Mouse (Mus musculus) lung, postnatal 0 days (tissue): ENCODE data around the gene Dhx40. TPM values are rescaled to one million over a fixed set of nuclear protein-coding genes. Genes with fewer than 3 reads are reported as not detected.
"Not testable (repeated sequence)": the region's sequence is repeated elsewhere in the genome, so short reads cannot be mapped to it uniquely, and the experiment has no call there.

ENCODE experiments used
- ATAC-seq: fragments of 200-750 bp; cut with Nextera tagmentation; 2 replicates; pipeline ENCODE4 v1.8.0; 2017; ENCODE audit warnings: moderate library complexity
- DNase-seq: peaks from one replicate; pipeline ENCODE4 v3.0.0-alpha.2; 2016; ENCODE audit warnings: low spot score
- H3K27ac ChIP-seq: fragments of 300-500 bp; sonication (generic); 2 replicates; pipeline ENCODE4 v1.5.1; 2014; ENCODE audit warnings: antibody characterized with exemption, mild to moderate bottlenecking, low read length, mixed read lengths
- H3K27me3 ChIP-seq: fragments of 300-500 bp; sonication (generic); replicated peaks from 2 replicates; pipeline ENCODE4 v1.6.1; 2014; ENCODE audit warnings: low read length, mixed read lengths; ENCODE audit not compliant: insufficient read depth
- H3K36me3 ChIP-seq: fragments of 300-500 bp; sonication (generic); 2 replicates; pipeline ENCODE4 v1.6.1; 2014; ENCODE audit warnings: low read length, mixed read lengths; ENCODE audit not compliant: insufficient read depth
- H3K4me1 ChIP-seq: fragments of 300-500 bp; sonication (generic); 2 replicates; pipeline ENCODE4 v1.6.1; 2014; ENCODE audit warnings: antibody characterized with exemption, low read depth, low read length, mixed read lengths; ENCODE audit not compliant: insufficient read depth
- H3K4me2 ChIP-seq: fragments of 300-500 bp; sonication (generic); replicated peaks from 2 replicates; pipeline ENCODE4 v1.6.1; 2014; ENCODE audit warnings: low read depth, mild to moderate bottlenecking, low read length, moderate library complexity, mixed read lengths
- H3K4me3 ChIP-seq: fragments of 300-500 bp; sonication (generic); 2 replicates; pipeline ENCODE4 v1.5.1; 2014; ENCODE audit warnings: low read depth, low read length
- H3K9ac ChIP-seq: fragments of 300-500 bp; sonication (generic); replicated peaks from 2 replicates; pipeline ENCODE4 v1.6.1; 2014; ENCODE audit warnings: low read depth, mild to moderate bottlenecking
- H3K9me3 ChIP-seq: fragments of 300-500 bp; sonication (generic); 2 replicates; pipeline ENCODE4 v1.6.1; 2016; ENCODE audit warnings: low read length, mixed read lengths
- CTCF ChIP-seq: IDR thresholded peaks from 2 replicates; pipeline ENCODE4 v1.5.1; 2016; ENCODE audit warnings: antibody characterized with exemption, mild to moderate bottlenecking
- EP300 ChIP-seq: IDR thresholded peaks from 2 replicates; pipeline ENCODE4 v1.6.1; 2016; ENCODE audit warnings: antibody characterized with exemption, mild to moderate bottlenecking, control low read depth
- WGBS: fragments of 180-500 bp; shearing (Covaris S2); extraction: QIAGEN DNeasy Blood & Tissue Kit; methylation state at CpG from one replicate; pipeline ENCODE4 v1.1.7; 2014; 5-methylcytosine and 5-hydroxymethylcytosine counted together
- polyA plus RNA-seq: library from polyadenylated mRNA; unstranded; fragments of >200 nt; fragmentation: Nextera tagmentation; extraction: Ambion mirVana; gene quantifications from 2 replicates; pipeline ENCODE4 v1.2.1, GENCODE M21; 2015

The Dhx40 gene
- polyA plus RNA-seq, 1 experiment from 2014 or later, result 18.9 TPM

DNA sequence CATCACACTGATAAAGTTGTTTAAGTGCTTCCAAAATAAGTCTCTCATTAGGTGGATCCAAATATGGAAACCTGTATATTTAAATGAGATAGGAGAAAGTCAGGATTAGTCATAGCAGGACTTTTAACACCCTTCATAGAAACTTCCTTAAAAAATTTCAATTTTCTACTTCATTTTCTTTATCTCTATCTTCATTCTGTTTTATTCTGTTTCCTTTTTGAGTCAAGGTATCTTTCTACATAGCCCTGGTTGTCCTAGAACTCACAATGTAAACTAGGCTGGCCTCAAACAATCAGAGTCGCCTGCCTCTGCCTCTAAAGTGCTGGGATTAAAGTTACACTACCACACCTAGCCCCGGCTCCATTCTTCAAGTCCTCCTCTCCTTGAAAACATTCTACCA lies 21.8 kb downstream of the Dhx40 start:
- 90% methylated on average over 2 of the region's 2 CpGs for WGBS
- H3K9ac ChIP-seq, result no peak overlapping the region
- no peaks in the 10 kb centered on the region for H3K9me3 ChIP-seq
- no peak for DNase-seq
- H3K4me1 ChIP-seq, result no peaks in the 10 kb centered on the region
- no peaks in the 10 kb centered on the region for H3K27me3 ChIP-seq
- no peak for TF ChIP-seq EP300
- no peak for TF ChIP-seq CTCF
- ATAC-seq, result no peak
- H3K36me3 ChIP-seq, result peaks cover 22% of the 10 kb centered on the region; the same call in 1 of the 2 replicates
- H3K4me2 ChIP-seq, result no peak overlapping the region
- H3K4me3 ChIP-seq, result no peak overlapping the region
- H3K27ac ChIP-seq, result no peak overlapping the region

DNA sequence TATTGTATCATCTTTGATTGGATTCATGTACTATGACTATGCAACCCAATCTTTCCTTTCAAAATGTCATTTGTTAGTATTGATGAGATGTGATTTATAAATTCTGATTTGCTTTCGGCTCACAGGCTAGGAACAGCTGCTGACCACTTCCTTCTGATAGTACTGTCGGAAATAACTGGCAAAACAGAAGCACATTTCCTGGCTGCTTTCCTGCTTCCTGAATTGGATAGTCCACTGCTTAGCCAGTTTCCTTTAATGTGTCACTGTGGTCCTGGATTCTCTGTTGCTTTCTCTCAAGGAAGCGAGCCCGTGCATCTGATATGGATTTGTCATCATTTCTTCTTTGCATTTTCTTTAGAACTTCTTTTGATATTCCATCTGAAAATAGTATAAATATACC lies 37.7 kb downstream of the Dhx40 start:
- Histone ChIP-seq H3K27me3 (no peaks in the 10 kb centered on the region), H3K9me3 (no peaks in the 10 kb centered on the region), H3K9ac (no peak overlapping the region), H3K27ac (no peak overlapping the region), H3K4me2 (no peak overlapping the region), H3K36me3 (peaks cover 16% of the 10 kb centered on the region; the same call in 1 of the 2 replicates), H3K4me1 (no peaks in the 10 kb centered on the region), H3K4me3 (no peak overlapping the region)
- 68% methylated on average over 4 of the region's 4 CpGs for WGBS
- ATAC-seq, result no peak
- DNase-seq, result peak; percentile 16
- TF ChIP-seq EP300, result peak; percentile 32; the same call in 1 of the 2 replicates
- no peak for TF ChIP-seq CTCF

DNA sequence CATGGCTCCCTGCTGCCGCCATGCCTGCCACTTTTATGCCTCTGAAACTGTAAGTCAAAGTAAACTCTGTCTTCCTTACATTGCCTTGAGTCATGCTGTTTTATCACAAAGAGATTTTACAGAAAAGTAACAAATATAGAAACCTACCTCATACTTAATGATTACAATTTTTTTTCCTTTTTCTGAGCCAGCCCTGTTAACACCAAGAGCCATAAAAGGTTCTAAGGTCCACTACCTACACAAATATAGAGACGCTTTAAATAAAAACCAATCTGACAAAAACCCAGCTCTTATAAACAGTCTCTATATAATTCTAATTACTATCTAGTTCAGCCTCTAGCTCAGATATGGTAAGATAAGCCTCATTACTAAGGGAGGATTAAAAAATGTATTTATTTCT lies 43.0 kb downstream of the Dhx40 start:
- H3K27ac ChIP-seq, result no peak overlapping the region
- no peak overlapping the region for H3K4me2 ChIP-seq
- DNase-seq (no peak), ATAC-seq (no peak)
- no peaks in the 10 kb centered on the region for H3K9me3 ChIP-seq
- no peak for TF ChIP-seq EP300
- TF ChIP-seq CTCF, result no peak
- WGBS, result 91% methylated on average over 2 of the region's 2 CpGs
- H3K9ac ChIP-seq, result no peak overlapping the region
- H3K27me3 ChIP-seq, result no peaks in the 10 kb centered on the region
- no peaks in the 10 kb centered on the region for H3K4me1 ChIP-seq
- no peak overlapping the region for H3K4me3 ChIP-seq
- no peaks in the 10 kb centered on the region for H3K36me3 ChIP-seq

GRCm38 (mm10) chr11:86763127-86763526 lies 44.4 kb downstream of the Dhx40 start:
- not testable (repeated sequence) for H3K27ac ChIP-seq, DNase-seq, H3K4me2 ChIP-seq, H3K36me3 ChIP-seq, H3K4me3 ChIP-seq, H3K9ac ChIP-seq, ATAC-seq, H3K27me3 ChIP-seq, H3K9me3 ChIP-seq
- 94% methylated on average over 11 of the region's 11 CpGs for WGBS
- H3K4me1 ChIP-seq, result peaks cover 10% of the 10 kb centered on the region; the same call in 1 of the 2 replicates

- H3K9ac ChIP-seq, result no peak overlapping the region
- no peaks in the 10 kb centered on the region for H3K9me3 ChIP-seq
- no peaks in the 10 kb centered on the region for H3K36me3 ChIP-seq
- H3K27ac ChIP-seq, result no peak overlapping the region
- H3K27me3 ChIP-seq, result no peaks in the 10 kb centered on the region
- no peak overlapping the region for H3K4me2 ChIP-seq
- ATAC-seq (no peak), DNase-seq (no peak)
- H3K4me1 ChIP-seq, result peaks cover 10% of the 10 kb centered on the region; the same call in 1 of the 2 replicates
- TF ChIP-seq EP300 (no peak), CTCF (no peak)
- no peak overlapping the region for H3K4me3 ChIP-seq
These were observed 47.2 kb downstream of the Dhx40 start for GRCm38 (mm10) chr11:86760357-86760756.

GRCm38 (mm10) chr11:86759886-86760285 lies 47.7 kb downstream of the Dhx40 start:
- TF ChIP-seq EP300 (no peak), CTCF (no peak)
- Histone ChIP-seq H3K4me3 (no peak overlapping the region), H3K36me3 (no peaks in the 10 kb centered on the region), H3K27me3 (no peaks in the 10 kb centered on the region), H3K9me3 (no peaks in the 10 kb centered on the region), H3K9ac (no peak overlapping the region), H3K4me1 (peaks cover 10% of the 10 kb centered on the region; the same call in 1 of the 2 replicates), H3K4me2 (no peak overlapping the region), H3K27ac (no peak overlapping the region)
- DNase-seq (no peak), ATAC-seq (no peak)
- WGBS, result 83% methylated on average over 2 of the region's 2 CpGs

DNA sequence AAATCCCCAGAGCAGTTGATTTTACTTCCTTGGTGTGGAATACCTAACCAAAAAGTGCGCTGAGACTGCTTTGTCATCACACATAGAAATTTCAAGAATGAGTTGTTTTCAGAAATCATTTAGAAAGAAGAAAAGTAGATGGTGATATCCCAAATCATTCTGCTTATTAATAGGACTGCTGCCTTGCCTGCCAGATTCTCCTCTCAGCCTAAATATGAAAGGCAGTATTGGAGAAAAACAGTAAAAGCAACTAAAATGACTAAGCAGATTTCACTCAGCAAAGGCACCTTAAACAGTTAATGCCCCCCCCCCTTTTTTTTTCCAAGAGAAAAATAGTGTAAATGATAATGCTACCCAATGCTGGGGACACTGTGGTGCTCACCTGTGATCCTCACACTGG lies 48.3 kb downstream of the Dhx40 start:
- Histone ChIP-seq H3K9me3 (no peaks in the 10 kb centered on the region), H3K9ac (no peak overlapping the region; the same call in 1 of the 2 replicates), H3K4me2 (no peak overlapping the region), H3K27ac (0 out of 2 replicates have a peak overlapping the region, but pooled peaks have one; percentile 7), H3K4me1 (peaks cover 10% of the 10 kb centered on the region; the same call in 1 of the 2 replicates), H3K36me3 (no peaks in the 10 kb centered on the region), H3K4me3 (no peak overlapping the region), H3K27me3 (no peaks in the 10 kb centered on the region)
- WGBS, result 95% methylated on average over 1 of the region's 1 CpGs
- DNase-seq (no peak), ATAC-seq (no peak)
- TF ChIP-seq EP300 (no peak), CTCF (no peak)
